Mouse (Mus musculus) heart, embryonic 10.5 days (tissue): ENCODE results near the gene Zfp128. TPM values are rescaled to one million over a fixed set of nuclear protein-coding genes. Genes with fewer than 3 reads are reported as not detected.
"Not testable (repeated sequence)": the region's sequence is repeated elsewhere in the genome, so short reads cannot be mapped to it uniquely, and the experiment has no call there.

Experiments
- DNase-seq: peaks from one replicate; pipeline ENCODE4 v3.0.0-alpha.2; 2017; ENCODE audit warnings: low spot score
- H3K27ac ChIP-seq: fragments of 300-500 bp; sonication (generic); 2 replicates; pipeline ENCODE4 v1.5.1; 2016; ENCODE audit warnings: mild to moderate bottlenecking
- H3K27me3 ChIP-seq: fragments of 300-500 bp; sonication (generic); 2 replicates; pipeline ENCODE4 v1.6.1; 2016; ENCODE audit warnings: mild to moderate bottlenecking; ENCODE audit not compliant: poor library complexity, insufficient read depth, severe bottlenecking
- H3K36me3 ChIP-seq: fragments of 300-500 bp; sonication (generic); 2 replicates; pipeline ENCODE4 v1.6.1; 2016; ENCODE audit warnings: mild to moderate bottlenecking, moderate library complexity
- H3K4me1 ChIP-seq: fragments of 300-500 bp; sonication (generic); 2 replicates; pipeline ENCODE4 v1.6.1; 2016; ENCODE audit warnings: mild to moderate bottlenecking
- H3K4me3 ChIP-seq: fragments of 300-500 bp; sonication (generic); 2 replicates; pipeline ENCODE4 v1.5.1; 2016; ENCODE audit warnings: mild to moderate bottlenecking, moderate library complexity
- H3K9me3 ChIP-seq: fragments of 300-500 bp; sonication (generic); 2 replicates; pipeline ENCODE4 v1.6.1; 2016; ENCODE audit warnings: mild to moderate bottlenecking, moderate library complexity
- WGBS: fragments of 180-500 bp; shearing (Covaris S2); methylation state at CpG from one replicate; pipeline ENCODE4 v1.1.7; 2016; 5-methylcytosine and 5-hydroxymethylcytosine counted together
- polyA plus RNA-seq: library from polyadenylated mRNA; unstranded; fragments of >200 nt; fragmentation: Nextera tagmentation; extraction: Ambion mirVana; gene quantifications from 2 replicates; pipeline ENCODE4 v1.2.1, GENCODE M21; 2016

Gene Zfp128
- polyA plus RNA-seq, 1 experiment from 2014 or later: 3.1 TPM

- WGBS: 3% methylated on average over 65 of the region's 65 CpGs
- Histone ChIP-seq H3K9me3 (no peaks in the 10 kb centered on the region), H3K36me3 (peaks cover 46% of the 10 kb centered on the region), H3K27me3 (peaks cover 18% of the 10 kb centered on the region; the same call in 1 of the 2 replicates), H3K4me3 (peak overlapping the region; percentile 62), H3K4me1 (peaks cover 25% of the 10 kb centered on the region), H3K27ac (peak overlapping the region; percentile 69)
- no peak for DNase-seq
Measured at GRCm38 (mm10) chr7:12927693-12928589, 47.0 kb downstream of the Zfp128 start.

GRCm38 (mm10) chr7:12933615-12934140 is 52.7 kb downstream of the Zfp128 start:
- Histone ChIP-seq H3K4me3 (no peak overlapping the region), H3K27ac (no peak overlapping the region), H3K27me3 (peaks cover 14% of the 10 kb centered on the region; the same call in 1 of the 2 replicates), H3K4me1 (peaks cover 1% of the 10 kb centered on the region; the same call in 1 of the 2 replicates), H3K36me3 (0 out of 2 replicates have a peak, but pooled peaks cover 3% of the 10 kb centered on the region), H3K9me3 (no peaks in the 10 kb centered on the region)
- WGBS: 81% methylated on average over 4 of the region's 4 CpGs
- DNase-seq: no peak

- Histone ChIP-seq H3K27me3 (0 out of 2 replicates have a peak, but pooled peaks cover 3% of the 10 kb centered on the region), H3K36me3 (no peaks in the 10 kb centered on the region), H3K4me1 (no peaks in the 10 kb centered on the region), H3K9me3 (no peaks in the 10 kb centered on the region), H3K27ac (no peak overlapping the region), H3K4me3 (no peak overlapping the region)
- WGBS: 63% methylated on average over 3 of the region's 3 CpGs
- DNase-seq: no peak
Measured at GRCm38 (mm10) chr7:12934808-12935207, 53.8 kb downstream of the Zfp128 start.

GRCm38 (mm10) chr7:12937254-12937803 is 56.4 kb downstream of the Zfp128 start:
- not testable (repeated sequence) for H3K4me1 ChIP-seq, H3K27ac ChIP-seq, DNase-seq, H3K9me3 ChIP-seq, H3K36me3 ChIP-seq, H3K27me3 ChIP-seq, H3K4me3 ChIP-seq
- WGBS: 71% methylated on average over 4 of the region's 4 CpGs

GRCm38 (mm10) chr7:12940599-12940998 is 59.6 kb downstream of the Zfp128 start:
- Histone ChIP-seq H3K36me3 (no peaks in the 10 kb centered on the region), H3K4me3 (no peak overlapping the region), H3K9me3 (no peaks in the 10 kb centered on the region), H3K4me1 (no peaks in the 10 kb centered on the region), H3K27me3 (no peaks in the 10 kb centered on the region), H3K27ac (no peak overlapping the region)
- no peak for DNase-seq
- 82% methylated on average over 4 of the region's 4 CpGs for WGBS

Other genes with a start within 250 kb of the Zfp128 start
- not detected in 2 replicates for gene Vmn2r54, start 240.9 kb upstream of the Zfp128 start, polyA plus RNA-seq
- not detected in 2 replicates for gene Vmn2r55, start 196.2 kb upstream of the Zfp128 start, polyA plus RNA-seq
- not detected in 2 replicates for gene Vmn2r56, start 146.2 kb upstream of the Zfp128 start, polyA plus RNA-seq
- 10.7 and 10.8 TPM in 2 replicates for gene Zscan18, start 77.5 kb upstream of the Zfp128 start, polyA plus RNA-seq
- 11.7 and 13.6 TPM in 2 replicates for gene Zfp329, start 62.3 kb upstream of the Zfp128 start, polyA plus RNA-seq
- 24.1 and 25.4 TPM in 2 replicates for gene Zfp110, start 46.4 kb upstream of the Zfp128 start, polyA plus RNA-seq
- gene Zscan22, start 16.6 kb downstream of the Zfp128 start, polyA plus RNA-seq: 12.9 and 14.8 TPM in 2 replicates
- 662 and 793 TPM in 2 replicates for gene Rps5, start 41.1 kb downstream of the Zfp128 start, polyA plus RNA-seq
- gene Rnf225, start 46.2 kb downstream of the Zfp128 start, polyA plus RNA-seq: 1.1 TPM in 2 replicates
- gene Zfp324, start 84.7 kb downstream of the Zfp128 start, polyA plus RNA-seq: 7.8 and 8.4 TPM in 2 replicates
- 8.2 and 8.4 TPM in 2 replicates for gene Zfp446, start 96.7 kb downstream of the Zfp128 start, polyA plus RNA-seq
- gene Slc27a5, start 117.0 kb downstream of the Zfp128 start, polyA plus RNA-seq: not detected in 2 replicates
- 219 and 367 TPM in 2 replicates for gene Trim28, start 117.9 kb downstream of the Zfp128 start, polyA plus RNA-seq
- 18.2 and 20.8 TPM in 2 replicates for gene Zbtb45, start 128.9 kb downstream of the Zfp128 start, polyA plus RNA-seq
- 129 and 142 TPM in 2 replicates for gene Chmp2a, start 153.6 kb downstream of the Zfp128 start, polyA plus RNA-seq
- 159 and 189 TPM in 2 replicates for gene Ube2m, start 157.1 kb downstream of the Zfp128 start, polyA plus RNA-seq
- gene Mzf1, start 173.6 kb downstream of the Zfp128 start, polyA plus RNA-seq: 2.2 and 3.1 TPM in 2 replicates
- not detected in 2 replicates for gene Vmn1r85, start 214.0 kb downstream of the Zfp128 start, polyA plus RNA-seq
- gene Vmn1r86, start 238.7 kb downstream of the Zfp128 start, polyA plus RNA-seq: not detected in 2 replicates